12 mouse cellular contexts compared by ENCODE assay signal in genomic region chr19:34846508-34847038, GRCm38 (mm10). TPM values are rescaled to one million over a fixed set of nuclear protein-coding genes. Genes with fewer than 3 reads are reported as not detected.
A peak's percentile ranks its signal among the peaks of the same experiment; 100 is the strongest.
DNase-seq lines count a peak whose midpoint lies in the region; ATAC-seq lines count a peak whose summit lies in the region.
"Had no signal": no experiment of that assay in that cellular context is flagged by ENCODE, and none has a peak within 500 bp of the region (broad histone marks: within the 10 kb centered on the region; RNA-seq: fewer than 3 reads in every experiment).

No protein-coding gene starts in this region.

- H3K9ac ChIP-seq in heart, embryonic 12.5 days: no peak overlapping the region
- H3K9ac ChIP-seq: forebrain, embryonic 15.5 days had no signal

- no peaks in the 10 kb centered on the region for H3K9me3 ChIP-seq in heart, embryonic 12.5 days (replicated peaks)
- H3K9me3 ChIP-seq: forebrain, embryonic 15.5 days had no signal

- ATAC-seq in heart, embryonic 12.5 days (ENCODE audit: insufficient number of reproducible peaks, low FRiP score): no peak
- peak; percentile 77 for ATAC-seq in granulocyte monocyte progenitor cell, adult 5-6 weeks (replicated peaks; ENCODE audit: poor library complexity, severe bottlenecking)
- no peak for ATAC-seq in erythroid progenitor cell, adult 5-6 weeks (replicated peaks; ENCODE audit: low FRiP score, poor library complexity, severe bottlenecking)
- ATAC-seq: forebrain, embryonic 15.5 days had no signal

- H3K4me2 ChIP-seq in heart, embryonic 12.5 days: peak overlapping the region; percentile 28; the same call in 1 of the 2 replicates
- H3K4me2 ChIP-seq: forebrain, embryonic 15.5 days had no signal

- H3K4me3 ChIP-seq in heart, embryonic 12.5 days: no peak overlapping the region
- H3K4me3 ChIP-seq: forebrain, embryonic 15.5 days; hindbrain, embryonic 10.5 days had no signal

- DNase-seq in heart, adult 9 months (ENCODE audit: low spot score in 2 of 2): no peak
- DNase-seq in 416B (ENCODE audit: low read depth): peak; percentile 96
- peak; percentile 31 for DNase-seq in lung, postnatal 36 days
- no peak for DNase-seq in urinary bladder, postnatal 25 days (ENCODE audit: low spot score)
- DNase-seq in frontal cortex, postnatal 25 days (ENCODE audit: low spot score in 2 of 2): no peak
- DNase-seq: adrenal gland, adult 8-10 months; cerebellum, postnatal 25 days had no signal

- 46% methylated on average over 12 of the region's 12 CpGs for WGBS in heart, embryonic 12.5 days

- no peak overlapping the region for H3K27ac ChIP-seq in heart, embryonic 12.5 days (ENCODE audit: poor library complexity, severe bottlenecking)
- H3K27ac ChIP-seq: forebrain, embryonic 15.5 days; hindbrain, embryonic 10.5 days had no signal

- no peaks in the 10 kb centered on the region for H3K36me3 ChIP-seq in heart, embryonic 12.5 days
- H3K36me3 ChIP-seq: forebrain, embryonic 15.5 days had no signal

- H3K27me3 ChIP-seq in heart, embryonic 12.5 days (replicated peaks): no peaks in the 10 kb centered on the region
- H3K27me3 ChIP-seq: forebrain, embryonic 15.5 days had no signal

- peaks cover 41% of the 10 kb centered on the region for H3K4me1 ChIP-seq in heart, embryonic 12.5 days (replicated peaks)

RNA-seq across cellular contexts. Expression of gene Pank1, which starts 32.7 kb away (rescaled TPM):
- polyA plus RNA-seq in heart, embryonic 12.5 days (2016; fragmentation: Nextera tagmentation; extraction: Ambion mirVana): 13.9 and 14.0 TPM in 2 replicates
- 9.9 and 15.1 TPM in 2 replicates for total RNA-seq in granulocyte monocyte progenitor cell, adult 5-6 weeks (2014; fragmentation: Nextera tagmentation)
- 4.7 and 7.1 TPM in 2 replicates for total RNA-seq in granulocyte monocyte progenitor cell, adult 5-6 weeks (2017)
- 2.9 and 4.0 TPM in 2 replicates for total RNA-seq in erythroid progenitor cell, adult 5-6 weeks (2015; ENCODE audit: low replicate concordance)
- 0.39 and 2.2 TPM in 2 replicates for total RNA-seq in erythroid progenitor cell, adult 5-6 weeks (2017; ENCODE audit: low replicate concordance)

Comparison
In these comparisons a context has a peak if more than half of its experiments do, and no peak if none do; other contexts are left out.
1. DNase-seq: peak in 416B (single experiment) and lung, postnatal 36 days (single experiment); none in heart, adult 9 months (0 of 2), urinary bladder, postnatal 25 days (single experiment) and frontal cortex, postnatal 25 days (0 of 2).